Mouse (Mus musculus) forebrain, embryonic 13.5 days (tissue): Measurements from ENCODE around the gene Kmt5a. TPM values are rescaled to one million over a fixed set of nuclear protein-coding genes. Genes with fewer than 3 reads are reported as not detected.

Experiments
- ATAC-seq: fragments of 200-750 bp; cut with Nextera tagmentation; 2 replicates; pipeline ENCODE4 v1.8.0; 2017
- H3K27ac ChIP-seq: fragments of 300-500 bp; sonication (generic); 2 replicates; pipeline ENCODE4 v1.5.1; 2015; ENCODE audit warnings: inconsistent platforms, mild to moderate bottlenecking, moderate library complexity
- H3K27me3 ChIP-seq: fragments of 300-500 bp; sonication (generic); 2 replicates; pipeline ENCODE4 v1.6.1; 2015; ENCODE audit warnings: mild to moderate bottlenecking, inconsistent platforms
- H3K36me3 ChIP-seq: fragments of 300-500 bp; sonication (generic); 2 replicates; pipeline ENCODE4 v1.6.1; 2015; ENCODE audit warnings: mild to moderate bottlenecking, inconsistent platforms; ENCODE audit not compliant: poor library complexity, severe bottlenecking
- H3K4me1 ChIP-seq: fragments of 300-500 bp; sonication (generic); 2 replicates; pipeline ENCODE4 v1.6.1; 2015; ENCODE audit warnings: inconsistent platforms
- H3K4me2 ChIP-seq: fragments of 300-500 bp; sonication (generic); 2 replicates; pipeline ENCODE4 v1.6.1; 2015; ENCODE audit warnings: inconsistent platforms, mild to moderate bottlenecking, moderate library complexity
- H3K4me3 ChIP-seq: fragments of 300-500 bp; sonication (generic); 2 replicates; pipeline ENCODE4 v1.5.1; 2015; ENCODE audit warnings: mild to moderate bottlenecking, inconsistent platforms
- H3K9ac ChIP-seq: fragments of 300-500 bp; sonication (generic); 2 replicates; pipeline ENCODE4 v1.6.1; 2015; ENCODE audit warnings: mild to moderate bottlenecking, inconsistent platforms
- H3K9me3 ChIP-seq: fragments of 300-500 bp; sonication (generic); replicated peaks from 2 replicates; pipeline ENCODE4 v1.6.1; 2016; ENCODE audit warnings: inconsistent platforms
- WGBS: fragments of 180-500 bp; shearing (Covaris S2); methylation state at CpG from one replicate; pipeline ENCODE4 v1.1.7; 2015; 5-methylcytosine and 5-hydroxymethylcytosine counted together
- polyA plus RNA-seq: library from polyadenylated mRNA; unstranded; fragments of >200 nt; fragmentation: Nextera tagmentation; extraction: Ambion mirVana; gene quantifications from 2 replicates; pipeline ENCODE4 v1.2.1, GENCODE M21; 2015

The Kmt5a gene
- polyA plus RNA-seq, 1 experiment from 2014 or later: 30.0 TPM

DNA sequence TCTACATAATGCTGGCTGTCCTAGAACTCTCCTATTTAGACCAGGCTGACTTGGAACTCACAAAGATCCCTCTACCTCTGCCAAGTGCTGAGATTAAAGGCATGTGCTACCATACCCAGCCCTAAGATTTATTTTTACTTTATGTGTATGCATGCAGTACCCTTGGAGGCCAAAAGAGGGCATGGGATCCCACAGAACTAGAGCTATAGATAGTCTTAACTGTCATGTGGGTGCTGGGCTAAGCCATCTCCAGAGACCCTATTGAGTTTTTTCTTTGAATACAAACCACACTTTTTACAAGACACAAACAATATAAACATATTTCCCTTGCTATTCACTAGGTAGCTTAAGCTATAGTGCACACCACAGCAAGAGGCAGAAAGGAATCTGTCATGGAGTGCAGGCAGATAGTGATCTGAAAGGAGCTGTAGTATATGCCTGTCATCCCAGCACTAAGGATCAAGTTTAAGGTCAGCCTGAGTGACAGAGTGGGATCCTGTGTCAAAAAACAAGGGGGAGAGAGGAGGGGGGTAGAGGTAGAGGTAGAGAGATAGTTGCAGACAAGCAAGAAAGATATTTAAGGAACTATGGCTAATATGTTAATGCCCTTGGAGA, 7.2 kb upstream of the Kmt5a start:
- H3K9ac ChIP-seq: no peak overlapping the region; the same call in 1 of the 2 replicates
- no peak overlapping the region for H3K4me2 ChIP-seq
- ATAC-seq: peak; percentile 67

DNA sequence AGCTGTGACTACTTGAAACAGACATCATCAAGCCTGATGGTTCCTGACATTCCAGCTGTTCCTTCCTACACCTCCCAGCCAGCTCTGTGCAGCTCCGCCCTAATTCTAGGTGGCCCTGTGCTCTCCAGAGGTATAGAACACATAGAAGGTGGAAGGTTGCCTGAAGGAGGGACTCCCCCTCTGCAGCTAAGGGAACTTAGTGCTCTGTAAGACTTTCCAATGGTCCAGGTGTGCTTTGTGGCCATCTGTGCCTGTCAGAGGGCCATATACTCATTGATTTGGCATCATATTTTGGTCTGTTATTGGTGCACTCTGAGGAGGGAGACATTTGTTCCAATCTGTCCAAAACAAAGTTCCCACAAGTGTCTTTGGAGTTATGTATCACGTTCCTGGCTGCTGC, 6.7 kb upstream of the Kmt5a start:
- Histone ChIP-seq H3K9ac (no peak overlapping the region), H3K27me3 (no peaks in the 10 kb centered on the region), H3K27ac (no peak overlapping the region), H3K4me2 (no peak overlapping the region), H3K36me3 (no peaks in the 10 kb centered on the region), H3K4me3 (no peak overlapping the region), H3K9me3 (no peaks in the 10 kb centered on the region), H3K4me1 (no peaks in the 10 kb centered on the region)
- 70% methylated on average over 2 of the region's 2 CpGs for WGBS
- no peak for ATAC-seq

More for the DNA sequence above, 7.2 kb upstream of the Kmt5a start:
- H3K4me1 ChIP-seq: no peaks in the 10 kb centered on the region
- H3K9me3 ChIP-seq: no peaks in the 10 kb centered on the region
- H3K36me3 ChIP-seq: no peaks in the 10 kb centered on the region
- no peaks in the 10 kb centered on the region for H3K27me3 ChIP-seq
- H3K27ac ChIP-seq: no peak overlapping the region
- H3K4me3 ChIP-seq: no peak overlapping the region

DNA sequence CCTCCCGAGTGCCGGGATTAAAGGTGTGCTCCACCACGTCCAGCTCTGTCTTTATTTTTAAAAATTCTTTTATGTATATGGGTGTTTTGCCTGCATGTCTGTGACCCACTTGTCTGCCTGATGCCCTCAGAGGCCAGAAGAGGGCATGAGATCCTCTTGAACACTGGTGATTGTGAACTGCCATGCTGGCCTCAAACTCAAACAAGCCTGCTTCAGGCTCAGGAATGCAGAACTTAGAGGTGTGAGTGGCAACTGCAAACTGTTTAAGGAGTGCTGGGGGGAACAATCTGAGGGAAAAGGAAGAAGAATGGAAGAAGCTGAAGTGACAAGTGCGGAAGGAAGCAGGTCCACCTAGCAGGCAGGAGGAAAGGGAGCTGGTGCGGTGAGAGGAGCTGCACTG, 1.5 kb upstream of the Kmt5a start:
- 90% methylated on average over 5 of the region's 5 CpGs for WGBS
- no peak overlapping the region for H3K4me2 ChIP-seq
- H3K27ac ChIP-seq: no peak overlapping the region
- H3K4me3 ChIP-seq: no peak overlapping the region
- H3K9me3 ChIP-seq: no peaks in the 10 kb centered on the region
- no peak overlapping the region for H3K9ac ChIP-seq
- ATAC-seq: no peak
- peaks cover 3% of the 10 kb centered on the region; the same call in 1 of the 2 replicates for H3K27me3 ChIP-seq
- H3K4me1 ChIP-seq: peaks cover 9% of the 10 kb centered on the region
- no peaks in the 10 kb centered on the region for H3K36me3 ChIP-seq

DNA sequence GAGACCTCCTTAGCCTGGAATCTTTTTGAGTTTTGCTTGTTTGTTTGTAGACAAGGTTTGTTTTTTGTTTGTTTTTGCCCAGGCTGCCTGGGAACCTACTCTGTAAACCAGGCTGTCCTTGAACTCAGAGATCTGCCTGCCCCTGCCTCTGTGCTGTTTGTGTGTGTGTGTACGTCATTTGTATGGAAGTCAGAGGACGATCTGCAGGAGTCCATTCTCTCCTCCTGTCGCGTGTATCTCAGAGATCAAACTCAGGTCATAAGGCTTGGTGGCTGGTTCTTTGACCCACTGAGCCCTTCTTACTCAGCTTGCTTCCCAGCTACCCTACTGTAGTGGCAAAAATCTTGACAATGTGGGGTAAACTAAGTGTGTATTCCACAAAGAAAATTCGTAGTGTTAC, 984 bp upstream of the Kmt5a start:
- Histone ChIP-seq H3K36me3 (no peaks in the 10 kb centered on the region), H3K4me2 (peak overlapping the region; percentile 98; the same call in 1 of the 2 replicates), H3K4me1 (peaks cover 9% of the 10 kb centered on the region), H3K9ac (no peak overlapping the region), H3K4me3 (peak overlapping the region; percentile 77), H3K27ac (peak overlapping the region; percentile 41; the same call in 1 of the 2 replicates), H3K9me3 (no peaks in the 10 kb centered on the region), H3K27me3 (peaks cover 3% of the 10 kb centered on the region; the same call in 1 of the 2 replicates)
- WGBS: 71% methylated on average over 5 of the region's 5 CpGs
- no peak for ATAC-seq

DNA sequence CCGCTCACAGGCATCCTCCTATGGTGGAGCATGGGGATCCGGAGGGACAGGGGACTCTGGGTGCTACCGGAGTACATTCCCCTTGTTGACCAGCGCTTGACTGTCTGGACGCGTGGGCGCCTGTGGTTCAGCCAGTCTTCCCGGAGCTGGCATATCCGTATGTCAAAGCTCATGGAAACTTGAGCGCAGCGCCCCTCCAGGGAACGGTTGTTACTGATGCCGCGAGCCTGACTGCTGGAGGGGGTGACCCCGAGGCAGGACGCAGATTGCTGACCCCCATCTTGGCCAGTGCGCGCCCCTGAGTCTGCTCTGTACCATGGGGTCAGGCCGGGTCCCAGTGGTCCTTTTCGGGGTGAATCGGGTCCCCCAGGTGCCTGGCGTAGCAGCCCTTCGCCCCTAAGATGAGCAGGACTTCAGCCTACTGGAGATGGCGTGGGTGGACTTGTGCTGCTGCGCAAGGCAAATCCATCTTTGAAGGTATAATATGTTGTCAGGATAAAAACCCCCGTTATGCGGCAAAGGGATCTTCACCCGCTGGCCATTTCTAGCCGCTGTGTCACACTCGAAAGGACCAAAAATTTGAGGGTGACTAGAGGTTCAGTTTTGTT, 468 bp downstream of the Kmt5a start:
- Histone ChIP-seq H3K4me2 (peak overlapping the region; percentile 98), H3K27me3 (peaks cover 3% of the 10 kb centered on the region; the same call in 1 of the 2 replicates), H3K4me1 (peaks cover 16% of the 10 kb centered on the region), H3K27ac (peak overlapping the region; percentile 91), H3K9ac (peak overlapping the region; percentile 84), H3K9me3 (no peaks in the 10 kb centered on the region), H3K4me3 (peak overlapping the region; percentile 77), H3K36me3 (no peaks in the 10 kb centered on the region)
- peak; percentile 68; the same call in 1 of the 2 replicates for ATAC-seq
- WGBS: under 1% methylated on average over 30 of the region's 30 CpGs

DNA sequence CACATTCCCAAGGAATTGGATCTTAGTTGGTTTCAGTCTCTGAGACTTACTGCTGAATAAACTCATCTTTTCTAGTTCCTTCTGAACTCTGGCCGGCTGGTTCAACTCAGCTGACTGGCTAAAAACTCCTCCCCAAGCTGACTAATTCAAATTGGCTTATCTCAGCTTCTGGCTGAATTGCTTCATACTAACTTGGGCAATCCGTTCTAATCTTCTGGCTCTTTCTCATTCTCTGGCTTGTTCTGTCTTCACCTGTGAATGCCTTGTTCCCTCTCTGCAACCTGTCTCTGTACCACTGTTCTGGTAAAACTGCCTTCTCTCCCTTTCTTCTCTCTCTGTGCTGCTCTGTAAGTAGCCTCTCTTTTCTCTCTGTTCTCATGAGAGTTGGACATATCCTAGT, 2.9 kb downstream of the Kmt5a start:
- 93% methylated on average over 2 of the region's 2 CpGs for WGBS
- Histone ChIP-seq H3K4me3 (no peak overlapping the region), H3K27ac (no peak overlapping the region), H3K9me3 (no peaks in the 10 kb centered on the region), H3K9ac (no peak overlapping the region), H3K4me1 (peaks cover 27% of the 10 kb centered on the region), H3K36me3 (peaks cover 6% of the 10 kb centered on the region), H3K4me2 (no peak overlapping the region), H3K27me3 (peaks cover 3% of the 10 kb centered on the region; the same call in 1 of the 2 replicates)
- no peak for ATAC-seq

DNA sequence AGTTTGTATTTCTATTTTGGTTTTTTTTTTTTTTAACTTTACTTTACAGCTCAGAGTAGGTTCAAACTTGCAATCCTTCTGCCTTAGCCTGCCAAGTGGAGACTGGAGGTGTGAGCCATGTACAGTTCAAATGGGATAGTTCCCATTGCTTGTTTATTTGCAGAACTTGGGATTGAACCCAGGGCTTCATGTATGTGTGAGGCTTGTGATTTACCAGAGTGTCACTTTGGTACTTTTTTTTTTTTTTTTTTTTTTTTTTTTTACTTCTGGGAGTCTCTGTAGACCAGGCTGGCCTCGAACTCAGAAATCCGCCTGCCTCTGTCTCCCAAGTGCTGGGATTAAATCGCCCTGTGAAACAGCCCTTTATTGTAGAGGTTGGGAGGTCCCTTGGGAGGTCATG, 4.5 kb downstream of the Kmt5a start:
- H3K4me1 ChIP-seq: peaks cover 37% of the 10 kb centered on the region
- H3K9ac ChIP-seq: no peak overlapping the region
- H3K9me3 ChIP-seq: no peaks in the 10 kb centered on the region
- H3K27me3 ChIP-seq: no peaks in the 10 kb centered on the region
- H3K27ac ChIP-seq: no peak overlapping the region
- H3K4me3 ChIP-seq: no peak overlapping the region
- ATAC-seq: no peak
- 57% methylated on average over 3 of the region's 3 CpGs for WGBS
- H3K4me2 ChIP-seq: peak overlapping the region; percentile 86
- H3K36me3 ChIP-seq: peaks cover 22% of the 10 kb centered on the region

DNA sequence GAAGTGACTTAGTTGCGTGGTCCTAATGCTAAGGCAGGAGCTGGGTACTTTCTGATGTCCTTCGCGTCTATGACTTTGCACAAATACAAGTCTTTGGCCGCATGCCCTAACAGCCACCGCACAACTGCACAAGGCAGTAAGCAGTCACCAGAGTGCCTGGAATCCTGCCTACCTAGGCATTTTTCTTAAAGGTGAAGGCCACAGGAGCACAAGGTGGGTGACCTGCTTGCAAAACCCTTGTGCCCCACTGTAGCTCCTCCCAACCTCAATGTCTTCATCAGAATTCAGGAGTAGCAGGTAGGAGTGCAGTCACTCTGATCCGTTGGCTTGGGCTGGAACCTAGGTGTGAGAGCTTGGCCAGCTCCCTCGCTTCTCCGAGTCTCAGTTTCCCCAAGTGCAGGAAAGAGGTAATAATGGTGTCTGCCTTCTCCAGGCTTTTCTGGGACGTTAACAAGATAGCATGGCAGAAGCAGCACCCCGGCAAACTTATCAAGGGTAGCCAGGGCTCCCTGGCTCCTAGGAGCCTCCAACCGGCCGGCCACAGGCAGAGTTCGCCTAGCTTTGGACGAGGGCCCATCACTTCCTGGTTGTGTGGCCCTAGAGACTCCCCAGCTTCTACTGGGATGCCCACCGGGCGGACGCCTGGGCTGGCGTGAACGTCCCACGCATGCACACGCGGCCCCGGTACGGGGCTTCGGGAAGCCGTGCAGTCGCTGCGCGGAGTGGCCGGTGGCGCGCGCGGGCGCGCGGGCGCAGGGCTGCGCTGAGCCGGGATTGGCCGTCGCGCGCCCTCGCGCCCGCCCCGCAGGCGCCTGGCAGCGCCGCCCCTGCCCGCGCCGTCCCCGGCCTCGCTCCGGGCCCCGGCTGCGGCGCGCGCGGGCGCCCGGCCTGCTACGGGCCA, 5.2 kb downstream of the Kmt5a start:
- ATAC-seq: peak; percentile 92
- peak overlapping the region; percentile 86 for H3K4me2 ChIP-seq
- H3K4me3 ChIP-seq: peak overlapping the region; percentile 90
- H3K27me3 ChIP-seq: no peaks in the 10 kb centered on the region
- no peaks in the 10 kb centered on the region for H3K9me3 ChIP-seq
- 7% methylated on average over 39 of the region's 66 CpGs for WGBS
- H3K4me1 ChIP-seq: peaks cover 41% of the 10 kb centered on the region
- H3K36me3 ChIP-seq: peaks cover 27% of the 10 kb centered on the region
- peak overlapping the region; percentile 91 for H3K9ac ChIP-seq
- peak overlapping the region; percentile 80 for H3K27ac ChIP-seq

DNA sequence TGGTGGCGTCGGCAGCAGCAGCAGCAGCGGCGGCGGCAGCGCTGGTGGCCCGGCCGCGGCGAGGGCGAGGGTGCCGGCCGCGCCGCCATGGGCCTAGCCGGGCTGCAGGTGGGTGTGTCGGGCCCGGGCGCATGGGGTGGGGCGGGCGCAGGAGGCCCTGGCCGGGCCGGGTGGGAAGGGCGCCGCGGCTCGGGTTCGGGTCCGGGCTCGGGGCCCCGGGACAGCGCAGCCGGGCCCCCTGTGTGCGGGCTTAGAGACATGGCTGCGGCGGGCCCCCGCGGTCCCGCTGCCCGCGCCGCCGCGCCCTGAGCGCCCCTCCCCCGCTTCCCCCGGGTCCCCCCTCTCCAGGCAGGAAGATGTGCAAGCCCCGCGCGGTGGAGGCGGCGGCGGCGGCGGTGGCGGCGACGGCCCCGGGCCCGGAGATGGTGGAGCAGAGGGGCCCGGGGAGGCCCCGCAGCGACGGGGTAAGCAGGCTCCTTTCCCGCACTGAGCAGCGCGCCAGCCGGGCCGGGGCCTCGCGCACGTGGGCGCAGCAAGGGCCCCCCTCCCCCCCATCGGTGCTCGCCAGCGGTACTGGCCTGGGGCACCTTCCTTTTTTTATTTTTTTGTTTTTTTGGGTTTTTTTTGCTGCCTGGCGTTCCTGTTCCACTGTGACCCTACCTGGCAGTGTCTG, 6.0 kb downstream of the Kmt5a start:
- 0% methylated on average over 13 of the region's 77 CpGs for WGBS
- peak overlapping the region; percentile 80 for H3K27ac ChIP-seq
- peak overlapping the region; percentile 91 for H3K9ac ChIP-seq
- peaks cover 35% of the 10 kb centered on the region for H3K36me3 ChIP-seq
- peak overlapping the region; percentile 86 for H3K4me2 ChIP-seq
- H3K4me3 ChIP-seq: peak overlapping the region; percentile 90
- no peaks in the 10 kb centered on the region for H3K9me3 ChIP-seq
- ATAC-seq: peak; percentile 74
- peaks cover 34% of the 10 kb centered on the region for H3K4me1 ChIP-seq
- no peaks in the 10 kb centered on the region for H3K27me3 ChIP-seq

DNA sequence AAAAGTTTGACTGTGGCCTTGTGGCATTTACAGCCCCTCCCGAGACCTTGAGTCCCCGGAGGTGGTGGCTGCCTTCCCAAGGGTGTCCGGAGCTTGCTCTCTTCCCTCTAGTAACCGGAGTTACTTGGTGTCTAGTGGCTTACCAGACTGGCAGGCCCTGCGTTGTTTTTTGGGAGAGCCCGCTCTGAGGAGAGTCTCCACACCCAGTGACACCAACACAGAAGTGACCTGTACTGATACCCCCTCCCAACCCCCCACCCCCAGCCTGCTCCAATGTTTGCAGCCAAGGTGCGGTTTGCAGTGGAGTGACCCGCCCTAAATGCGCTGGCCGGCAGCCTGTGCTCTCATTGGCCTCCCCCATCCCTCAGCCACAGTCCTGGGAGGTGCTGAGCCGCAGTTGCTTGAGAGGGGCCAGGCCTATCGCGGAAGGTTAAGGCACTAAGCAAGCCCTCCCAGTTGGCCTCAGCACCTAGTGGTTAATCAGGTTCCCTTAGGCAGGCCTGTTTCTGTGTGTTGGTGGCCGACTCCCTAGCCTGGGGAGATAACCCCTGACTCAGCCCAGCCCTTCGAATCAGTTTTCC, 6.7 kb downstream of the Kmt5a start:
- Histone ChIP-seq H3K27me3 (no peaks in the 10 kb centered on the region), H3K9ac (peak overlapping the region; percentile 91), H3K27ac (0 out of 2 replicates have a peak overlapping the region, but pooled peaks have one; percentile 80), H3K9me3 (no peaks in the 10 kb centered on the region), H3K4me2 (peak overlapping the region; percentile 86), H3K36me3 (peaks cover 42% of the 10 kb centered on the region), H3K4me3 (peak overlapping the region; percentile 90), H3K4me1 (peaks cover 31% of the 10 kb centered on the region)
- ATAC-seq: peak; percentile 17
- WGBS: 2% methylated on average over 15 of the region's 15 CpGs

DNA sequence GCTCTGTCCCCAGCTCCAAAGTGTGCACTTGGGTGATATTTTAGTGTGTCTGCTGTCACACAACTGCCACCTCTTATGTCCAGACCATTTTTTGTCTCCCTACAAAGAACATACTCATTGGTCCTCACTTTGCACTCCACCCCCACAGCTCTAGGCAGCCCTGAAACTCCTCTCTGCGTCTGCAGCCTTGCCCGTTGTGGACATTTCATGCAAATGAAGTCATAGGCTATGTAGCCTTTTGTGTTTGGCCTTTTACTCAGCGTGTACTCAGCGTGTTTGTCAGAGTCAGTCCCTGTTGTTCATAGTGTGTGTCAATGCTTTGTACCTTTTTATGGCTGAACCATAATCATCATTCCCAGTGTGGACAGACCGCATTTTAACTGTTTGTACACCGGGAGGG, 9.8 kb downstream of the Kmt5a start:
- Histone ChIP-seq H3K27me3 (no peaks in the 10 kb centered on the region), H3K36me3 (peaks cover 73% of the 10 kb centered on the region), H3K9me3 (no peaks in the 10 kb centered on the region), H3K4me2 (no peak overlapping the region), H3K9ac (no peak overlapping the region; the same call in 1 of the 2 replicates), H3K4me1 (peaks cover 30% of the 10 kb centered on the region), H3K4me3 (no peak overlapping the region), H3K27ac (no peak overlapping the region)
- no peak for ATAC-seq
- 76% methylated on average over 6 of the region's 6 CpGs for WGBS
